Mouse (Mus musculus) cortical plate, adult 2 months (tissue): ENCODE data around the gene Uprt.

Experiments
- CTCF ChIP-seq: fragments of 200-500 bp; IDR thresholded peaks from 2 replicates; pipeline ENCODE4 v1.5.1; 2011; ENCODE audit warnings: mild to moderate bottlenecking, control low read depth, low read length; ENCODE audit not compliant: insufficient read depth; ENCODE audit errors: extremely low read depth
- POLR2A ChIP-seq: fragments of 200-500 bp; IDR thresholded peaks from 2 replicates; pipeline ENCODE4 v1.6.1; 2011; ENCODE audit warnings: mild to moderate bottlenecking, low read length, control low read depth; ENCODE audit not compliant: insufficient read depth; ENCODE audit errors: extremely low read depth

- no peak for TF ChIP-seq CTCF
- no peak for TF ChIP-seq POLR2A
These were observed 49.2 kb upstream of the Uprt start for GRCm38 (mm10) chrX:104433456-104433855.
